Mouse (Mus musculus) myocyte (in vitro differentiated cells): ENCODE measurements at regions not wholly inside any gene's neighbourhood (a gene's known extent, or its start where the extent isn't known, plus 50 kb on each side); places are given as distances from the start of the nearest gene placed in this dataset.

ENCODE experiments used
- H3K27me3 ChIP-seq: one replicate; pipeline ENCODE4 v1.6.1; 2011; ENCODE audit not compliant: control insufficient read depth, insufficient read depth, insufficient read length
- H3K36me3 ChIP-seq: one replicate; pipeline ENCODE4 v1.6.1; 2011; ENCODE audit not compliant: control insufficient read depth, insufficient read depth
- H3K4me2 ChIP-seq: one replicate; pipeline ENCODE4 v1.6.1; 2011; ENCODE audit warnings: low read depth, control low read depth
- H3K4me3 ChIP-seq: one replicate; pipeline ENCODE4 v1.5.1; 2011; ENCODE audit warnings: mild to moderate bottlenecking, control low read depth, moderate library complexity
- H3K79me2 ChIP-seq: one replicate; pipeline ENCODE4 v1.6.1; 2011; ENCODE audit not compliant: control insufficient read depth, insufficient read depth
- H3ac ChIP-seq: one replicate; pipeline ENCODE4 v1.6.1; 2011; ENCODE audit not compliant: control insufficient read depth, insufficient read length
- CEBPB ChIP-seq: IDR thresholded peaks from 2 replicates; pipeline ENCODE4 v1.6.1; 2011; ENCODE audit warnings: mild to moderate bottlenecking, moderate library complexity; ENCODE audit not compliant: poor library complexity, insufficient read depth, severe bottlenecking
- E2F4 ChIP-seq: IDR thresholded peaks from one replicate; pipeline ENCODE4 v1.6.1; 2011; ENCODE audit warnings: mild to moderate bottlenecking, control low read depth, moderate library complexity; ENCODE audit not compliant: insufficient read depth
- MAX ChIP-seq: IDR thresholded peaks from one replicate; pipeline ENCODE4 v1.6.1; 2011; ENCODE audit warnings: low read depth, mild to moderate bottlenecking, control low read depth
- POLR2A ChIP-seq: IDR thresholded peaks from one replicate; pipeline ENCODE4 v1.6.1; 2011; ENCODE audit warnings: low read depth, mild to moderate bottlenecking, control low read depth, moderate library complexity; ENCODE audit not compliant: insufficient read length
- POLR2AphosphoS2 ChIP-seq: IDR thresholded peaks from one replicate; pipeline ENCODE4 v1.6.1; 2011; ENCODE audit warnings: low read depth, control low read depth; ENCODE audit not compliant: insufficient read length
- REST ChIP-seq: IDR thresholded peaks from one replicate; pipeline ENCODE4 v1.6.1; 2011; ENCODE audit warnings: mild to moderate bottlenecking, control low read depth, moderate library complexity; ENCODE audit not compliant: insufficient read depth, insufficient read length
- TCF12 ChIP-seq: IDR thresholded peaks from one replicate; pipeline ENCODE4 v1.6.1; 2011; ENCODE audit warnings: mild to moderate bottlenecking, control low read depth; ENCODE audit not compliant: poor library complexity, insufficient read depth, severe bottlenecking
- TCF3 ChIP-seq: IDR thresholded peaks from one replicate; pipeline ENCODE4 v1.6.1; 2011; ENCODE audit warnings: low read depth, control low read depth; ENCODE audit not compliant: insufficient read length

DNA sequence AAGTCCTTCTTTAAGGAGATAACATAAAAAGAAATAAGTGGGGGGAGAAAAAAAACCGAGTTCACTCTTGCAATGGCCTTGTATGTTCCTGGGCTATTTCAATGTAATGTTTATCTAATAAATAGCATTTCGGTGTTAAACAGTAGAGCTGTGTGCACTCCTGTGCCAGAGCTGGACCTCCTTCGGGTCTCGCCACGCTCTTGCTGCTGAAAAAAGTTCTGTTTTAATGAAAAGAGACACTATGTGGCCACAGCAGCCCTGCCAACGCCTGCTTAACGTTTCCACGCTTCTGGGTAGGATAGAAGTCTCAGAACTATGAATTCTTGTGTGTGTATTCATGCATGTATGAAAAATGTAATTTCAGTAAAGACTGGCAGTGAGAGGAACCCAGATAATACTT lies 50.3 kb upstream of the Prickle1 start:
- H3K27me3 ChIP-seq, result no peaks in the 10 kb centered on the region
- H3K4me2 ChIP-seq, result no peak overlapping the region
- H3K79me2 ChIP-seq, result no peaks in the 10 kb centered on the region
- H3K36me3 ChIP-seq, result no peaks in the 10 kb centered on the region
- TF ChIP-seq CEBPB, result no peak
- no peak for TF ChIP-seq MAX
- no peak for TF ChIP-seq E2F4
- TF ChIP-seq POLR2AphosphoS2, result no peak
- no peak for TF ChIP-seq POLR2A
- no peak for TF ChIP-seq TCF3
- TF ChIP-seq TCF12, result no peak
- TF ChIP-seq REST, result no peak
- no peak overlapping the region for H3ac ChIP-seq
- no peak overlapping the region for H3K4me3 ChIP-seq
